Mouse (Mus musculus): Measurements from ENCODE around the gene Slc29a4.

- TF ChIP-seq CTCF (IDR thresholded peaks at IDR 0.05; ENCODE audit: control insufficient read depth, insufficient read depth, insufficient replicate concordance, low read depth, low read length) (no peak), POLR2A (IDR thresholded peaks at IDR 0.05; ENCODE audit: control insufficient read depth, low read depth, low read length) (no peak)
Observed at GRCm38 (mm10) chr5:142696865-142697264, 4.6 kb downstream of the Slc29a4 start.
